Mouse (Mus musculus) brain, embryonic 14.5 days (tissue): ENCODE measurements around the gene Gm10184.

Experiments
- CTCF ChIP-seq: fragments of 200-500 bp; IDR thresholded peaks from 2 replicates; pipeline ENCODE4 v1.5.1; 2012; ENCODE audit warnings: inconsistent platforms, mild to moderate bottlenecking, moderate library complexity, borderline replicate concordance; ENCODE audit not compliant: insufficient read depth, insufficient read length; ENCODE audit errors: extremely low read depth
- POLR2A ChIP-seq: fragments of 200-500 bp; IDR thresholded peaks from 2 replicates; pipeline ENCODE4 v1.6.1; 2012; ENCODE audit warnings: mild to moderate bottlenecking, inconsistent platforms, borderline replicate concordance; ENCODE audit not compliant: poor library complexity, insufficient read depth, insufficient read length, severe bottlenecking; ENCODE audit errors: extremely low read depth

DNA sequence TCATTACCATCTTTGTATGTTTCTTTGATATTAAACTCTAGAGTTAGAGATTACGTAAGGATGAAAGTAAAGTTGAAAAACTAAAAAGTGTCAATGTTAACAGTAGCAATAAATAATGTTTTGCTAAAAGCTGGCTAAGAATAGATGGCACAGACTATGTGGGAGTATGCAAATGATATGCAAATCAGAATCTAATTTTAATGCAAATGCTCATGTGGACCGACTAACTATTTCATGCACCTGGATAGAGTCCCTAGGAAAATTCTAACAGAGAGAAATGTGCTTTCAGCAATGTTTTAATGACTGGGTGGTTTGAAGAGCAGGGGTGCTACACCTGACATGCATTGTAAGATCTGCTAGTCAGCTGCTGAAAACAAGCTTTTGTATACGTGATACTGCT, 45.3 kb downstream of the Gm10184 start:
- TF ChIP-seq CTCF: no peak
- no peak for TF ChIP-seq POLR2A
